Mouse (Mus musculus): ENCODE measurements at regions not wholly inside any gene's neighbourhood (a gene's known extent, or its start where the extent isn't known, plus 50 kb on each side); places are given as distances from the start of the nearest gene placed in this dataset.

GRCm38 (mm10) chr15:88288051-88288450 is 312.1 kb upstream of the Zdhhc25 start:
- 81% methylated on average over 16 of the region's 16 CpGs for WGBS
- DNase-seq (ENCODE audit: low spot score) = no peak
- Histone ChIP-seq H3K4me3 (no peak overlapping the region), H3K9me3 (replicated peaks) (no peaks in the 10 kb centered on the region), H3K27me3 (ENCODE audit: low read depth, poor library complexity, severe bottlenecking) (peaks cover 9% of the 10 kb centered on the region; the same call in 1 of the 2 replicates), H3K27ac (replicated peaks) (no peak overlapping the region), H3K4me1 (peaks cover 7% of the 10 kb centered on the region), H3K36me3 (no peaks in the 10 kb centered on the region)

GRCm38 (mm10) chr15:88288696-88289095 is 311.4 kb upstream of the Zdhhc25 start:
- Histone ChIP-seq H3K9me3 (replicated peaks) (no peaks in the 10 kb centered on the region), H3K4me1 (peaks cover 7% of the 10 kb centered on the region), H3K27me3 (ENCODE audit: low read depth, poor library complexity, severe bottlenecking) (peaks cover 9% of the 10 kb centered on the region; the same call in 1 of the 2 replicates), H3K27ac (replicated peaks) (no peak overlapping the region), H3K4me3 (no peak overlapping the region), H3K36me3 (no peaks in the 10 kb centered on the region)
- 62% methylated on average over 3 of the region's 3 CpGs for WGBS
- DNase-seq (ENCODE audit: low spot score) = no peak

- peaks cover 9% of the 10 kb centered on the region; the same call in 1 of the 2 replicates for H3K27me3 ChIP-seq (ENCODE audit: low read depth, poor library complexity, severe bottlenecking)
- peaks cover 7% of the 10 kb centered on the region for H3K4me1 ChIP-seq
- no peak overlapping the region for H3K4me3 ChIP-seq
- DNase-seq (ENCODE audit: low spot score) = no peak
- H3K36me3 ChIP-seq = no peaks in the 10 kb centered on the region
- H3K9me3 ChIP-seq (replicated peaks) = no peaks in the 10 kb centered on the region
- WGBS = 27% methylated on average over 20 of the region's 20 CpGs
- no peak overlapping the region for H3K27ac ChIP-seq (replicated peaks)
Observed at GRCm38 (mm10) chr15:88290740-88291363, 309.2 kb upstream of the Zdhhc25 start.

GRCm38 (mm10) chr15:88299061-88299460 is 301.0 kb upstream of the Zdhhc25 start:
- no peaks in the 10 kb centered on the region for H3K36me3 ChIP-seq
- 78% methylated on average over 6 of the region's 6 CpGs for WGBS
- no peak for DNase-seq (ENCODE audit: low spot score)
- no peaks in the 10 kb centered on the region for H3K27me3 ChIP-seq (ENCODE audit: low read depth, poor library complexity, severe bottlenecking)
- H3K9me3 ChIP-seq (replicated peaks) = no peaks in the 10 kb centered on the region
- no peak overlapping the region for H3K4me3 ChIP-seq
- H3K27ac ChIP-seq (replicated peaks) = no peak overlapping the region
- no peaks in the 10 kb centered on the region for H3K4me1 ChIP-seq

- no peaks in the 10 kb centered on the region for H3K36me3 ChIP-seq
- peaks cover 5% of the 10 kb centered on the region; the same call in 1 of the 2 replicates for H3K4me1 ChIP-seq
- H3K9me3 ChIP-seq (replicated peaks) = no peaks in the 10 kb centered on the region
- 41% methylated on average over 8 of the region's 8 CpGs for WGBS
- no peak for DNase-seq (ENCODE audit: low spot score)
- H3K27me3 ChIP-seq (ENCODE audit: low read depth, poor library complexity, severe bottlenecking) = no peaks in the 10 kb centered on the region
- H3K4me3 ChIP-seq = no peak overlapping the region
- H3K27ac ChIP-seq (replicated peaks) = no peak overlapping the region
Observed at GRCm38 (mm10) chr15:88311158-88311557, 288.9 kb upstream of the Zdhhc25 start.

GRCm38 (mm10) chr15:88314810-88315459 is 285.2 kb upstream of the Zdhhc25 start:
- Histone ChIP-seq H3K27ac (replicated peaks) (no peak overlapping the region), H3K36me3 (no peaks in the 10 kb centered on the region), H3K9me3 (replicated peaks) (no peaks in the 10 kb centered on the region), H3K27me3 (ENCODE audit: low read depth, poor library complexity, severe bottlenecking) (no peaks in the 10 kb centered on the region), H3K4me3 (no peak overlapping the region), H3K4me1 (peaks cover 11% of the 10 kb centered on the region)
- 76% methylated on average over 12 of the region's 12 CpGs for WGBS
- DNase-seq (ENCODE audit: low spot score) = no peak

- peaks cover 6% of the 10 kb centered on the region for H3K4me1 ChIP-seq
- H3K4me3 ChIP-seq = no peak overlapping the region
- H3K9me3 ChIP-seq (replicated peaks) = no peaks in the 10 kb centered on the region
- no peaks in the 10 kb centered on the region for H3K27me3 ChIP-seq (ENCODE audit: low read depth, poor library complexity, severe bottlenecking)
- no peaks in the 10 kb centered on the region for H3K36me3 ChIP-seq
- 73% methylated on average over 8 of the region's 8 CpGs for WGBS
- no peak for DNase-seq (ENCODE audit: low spot score)
- 0 out of 2 replicates have a peak overlapping the region, but pooled peaks have one; percentile 9 for H3K27ac ChIP-seq (replicated peaks)
Observed at GRCm38 (mm10) chr15:88318048-88318447, 282.1 kb upstream of the Zdhhc25 start.

GRCm38 (mm10) chr15:88319527-88319926 is 280.6 kb upstream of the Zdhhc25 start:
- H3K4me3 ChIP-seq = no peak overlapping the region
- H3K9me3 ChIP-seq (replicated peaks) = no peaks in the 10 kb centered on the region
- no peaks in the 10 kb centered on the region for H3K36me3 ChIP-seq
- 81% methylated on average over 2 of the region's 2 CpGs for WGBS
- no peak for DNase-seq (ENCODE audit: low spot score)
- no peaks in the 10 kb centered on the region for H3K27me3 ChIP-seq (ENCODE audit: low read depth, poor library complexity, severe bottlenecking)
- no peak overlapping the region for H3K27ac ChIP-seq (replicated peaks)
- H3K4me1 ChIP-seq = peaks cover 6% of the 10 kb centered on the region

GRCm38 (mm10) chr15:88323584-88324375 is 276.3 kb upstream of the Zdhhc25 start:
- Histone ChIP-seq H3K27me3 (ENCODE audit: low read depth, poor library complexity, severe bottlenecking) (no peaks in the 10 kb centered on the region), H3K4me1 (no peaks in the 10 kb centered on the region), H3K4me3 (no peak overlapping the region), H3K36me3 (no peaks in the 10 kb centered on the region), H3K9me3 (replicated peaks) (no peaks in the 10 kb centered on the region), H3K27ac (replicated peaks) (no peak overlapping the region)
- 84% methylated on average over 16 of the region's 16 CpGs for WGBS
- no peak for DNase-seq (ENCODE audit: low spot score)

- H3K4me1 ChIP-seq = no peaks in the 10 kb centered on the region
- DNase-seq (ENCODE audit: low spot score) = no peak
- H3K9me3 ChIP-seq (replicated peaks) = no peaks in the 10 kb centered on the region
- H3K36me3 ChIP-seq = no peaks in the 10 kb centered on the region
- H3K27ac ChIP-seq (replicated peaks) = no peak overlapping the region
- H3K27me3 ChIP-seq (ENCODE audit: low read depth, poor library complexity, severe bottlenecking) = no peaks in the 10 kb centered on the region
- H3K4me3 ChIP-seq = no peak overlapping the region
- WGBS = 65% methylated on average over 6 of the region's 6 CpGs
Observed at GRCm38 (mm10) chr15:88325108-88325507, 275.0 kb upstream of the Zdhhc25 start.

GRCm38 (mm10) chr15:88353206-88353605 is 246.9 kb upstream of the Zdhhc25 start:
- H3K9me3 ChIP-seq (replicated peaks) = no peaks in the 10 kb centered on the region
- no peak for DNase-seq (ENCODE audit: low spot score)
- H3K27ac ChIP-seq (replicated peaks) = no peak overlapping the region
- H3K4me3 ChIP-seq = no peak overlapping the region
- H3K4me1 ChIP-seq = no peaks in the 10 kb centered on the region
- 93% methylated on average over 2 of the region's 2 CpGs for WGBS
- no peaks in the 10 kb centered on the region for H3K27me3 ChIP-seq (ENCODE audit: low read depth, poor library complexity, severe bottlenecking)
- no peaks in the 10 kb centered on the region for H3K36me3 ChIP-seq

- H3K27me3 ChIP-seq (ENCODE audit: low read depth, poor library complexity, severe bottlenecking) = no peaks in the 10 kb centered on the region
- no peaks in the 10 kb centered on the region for H3K9me3 ChIP-seq (replicated peaks)
- 0 out of 2 replicates have a peak, but pooled peaks cover 4% of the 10 kb centered on the region for H3K4me1 ChIP-seq
- WGBS = 73% methylated on average over 12 of the region's 12 CpGs
- H3K27ac ChIP-seq (replicated peaks) = no peak overlapping the region
- no peaks in the 10 kb centered on the region for H3K36me3 ChIP-seq
- H3K4me3 ChIP-seq = no peak overlapping the region
- no peak for DNase-seq (ENCODE audit: low spot score)
Observed at GRCm38 (mm10) chr15:88360375-88361035, 239.6 kb upstream of the Zdhhc25 start.

Measured in midbrain, embryonic 10.5 days (tissue).